Mouse (Mus musculus) heart, postnatal 10 days (tissue): ENCODE data around the gene Slc25a20. TPM values are rescaled to one million over a fixed set of nuclear protein-coding genes. Genes with fewer than 3 reads are reported as not detected.

Experiments used
- DNase-seq, 2 experiments: peaks; one replicate each; pipeline ENCODE4 v3.0.0; 2021
- intact Hi-C: fragments of 180-260 bp; cut with DNase I; formaldehyde crosslinking; loops from one replicate; pipeline ENCODE4 v1.15.1; 2025
- total RNA-seq, 2 experiments: library from RNA; stranded (reverse); gene quantifications; 2 replicates each; pipeline ENCODE4 v1.2.3; 2021

The Slc25a20 gene
- total RNA-seq, 2 experiments from 2014 or later, result 249 to 251 TPM

- DNase-seq, result no peak
- intact Hi-C loops, result no loop called here
These were observed 18.1 kb downstream of the Slc25a20 start for GRCm38 (mm10) chr9:108680026-108680425.

- DNase-seq, result no peak
- intact Hi-C loops, result no loop called here
These were observed 24.6 kb downstream of the Slc25a20 start for GRCm38 (mm10) chr9:108686475-108686887.

- intact Hi-C loops, result no loop called here
- DNase-seq, result no peak
These were observed 25.3 kb downstream of the Slc25a20 start for GRCm38 (mm10) chr9:108687181-108687580.

DNA sequence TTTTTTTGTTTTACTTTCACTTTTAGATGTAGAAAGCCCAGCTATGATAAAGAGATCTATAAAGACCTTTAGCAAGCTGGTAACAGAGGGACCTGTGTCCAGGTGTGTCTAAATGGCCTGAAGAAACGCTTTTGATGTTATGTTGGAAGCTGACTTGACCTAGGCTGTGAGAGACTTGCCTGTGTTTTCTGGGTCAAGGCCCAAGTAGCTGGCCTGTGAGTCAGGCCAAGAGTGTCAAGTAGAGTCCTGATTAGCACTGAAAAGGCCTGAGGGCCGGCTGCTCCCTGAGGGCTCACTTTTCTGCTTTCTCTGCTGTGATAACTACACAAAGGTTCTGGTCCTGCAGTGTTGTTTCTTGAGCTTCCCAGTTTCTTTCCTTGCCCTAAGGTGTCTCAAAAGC lies 25.8 kb downstream of the Slc25a20 start:
- intact Hi-C loops, result no loop called here
- DNase-seq, result no peak

DNA sequence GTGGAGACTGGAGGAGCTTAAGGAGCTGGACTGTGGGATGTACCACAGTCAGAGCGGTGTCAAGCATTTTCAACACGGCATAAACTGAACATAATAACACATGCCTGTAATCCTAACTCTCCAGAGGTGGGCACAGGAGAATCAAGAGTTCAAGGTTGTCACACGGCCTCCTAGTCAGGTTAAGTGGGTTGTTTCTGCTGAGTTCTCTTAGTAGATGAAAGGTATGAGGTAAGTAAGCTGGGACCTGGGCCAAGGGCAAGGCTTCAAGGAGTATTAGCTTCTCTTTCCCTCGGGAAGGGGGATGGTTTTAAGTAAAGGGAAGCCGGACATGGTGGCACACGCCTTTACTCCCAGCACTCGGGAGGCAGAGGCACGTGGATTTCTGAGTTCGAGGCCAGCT lies 26.6 kb downstream of the Slc25a20 start:
- intact Hi-C loops, result no loop called here
- DNase-seq, result no peak

- DNase-seq, result no peak
- intact Hi-C loops, result no loop called here
These were observed 27.2 kb downstream of the Slc25a20 start, which contains the start of gene Prkar2a for GRCm38 (mm10) chr9:108689106-108689505. Prkar2a (plus strand) TSS chr9:108689314.

- intact Hi-C loops, result no loop called here
- no peak for DNase-seq
These were observed 28.1 kb downstream of the Slc25a20 start for GRCm38 (mm10) chr9:108689993-108690392.

- no peak for DNase-seq
- intact Hi-C loops, result no loop called here
These were observed 29.0 kb downstream of the Slc25a20 start for GRCm38 (mm10) chr9:108690914-108691313.

- peak in 1 of 2 experiments; percentile 20 for DNase-seq
- intact Hi-C loops, result no loop called here
These were observed 29.5 kb downstream of the Slc25a20 start for GRCm38 (mm10) chr9:108691371-108691770.

DNA sequence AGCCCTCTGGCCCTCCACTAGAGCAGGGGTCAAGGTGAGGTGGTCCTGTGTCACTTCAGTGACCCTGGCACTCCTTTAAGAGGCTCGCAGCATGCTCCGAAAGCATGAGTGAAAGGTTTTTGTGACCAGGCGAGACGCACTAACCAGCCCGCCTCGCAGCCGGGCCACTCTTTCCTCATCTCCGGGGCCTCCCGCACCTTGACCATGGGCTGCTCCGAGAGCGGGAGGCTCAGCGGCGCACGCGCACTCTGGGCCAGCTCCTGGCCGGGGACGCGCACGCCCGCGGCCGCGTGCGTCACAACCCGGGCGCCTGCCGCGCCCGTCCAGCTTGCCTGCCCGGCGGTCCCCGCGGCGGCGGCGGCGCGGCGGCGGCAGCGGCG lies 29.9 kb downstream of the Slc25a20 start:
- intact Hi-C loops, result no loop called here
- DNase-seq, result peak; percentile 89 to 92

GRCm38 (mm10) chr9:108692226-108693041 lies 30.5 kb downstream of the Slc25a20 start:
- DNase-seq, result peak; percentile 70 to 78
- intact Hi-C loops, result no loop called here

DNA sequence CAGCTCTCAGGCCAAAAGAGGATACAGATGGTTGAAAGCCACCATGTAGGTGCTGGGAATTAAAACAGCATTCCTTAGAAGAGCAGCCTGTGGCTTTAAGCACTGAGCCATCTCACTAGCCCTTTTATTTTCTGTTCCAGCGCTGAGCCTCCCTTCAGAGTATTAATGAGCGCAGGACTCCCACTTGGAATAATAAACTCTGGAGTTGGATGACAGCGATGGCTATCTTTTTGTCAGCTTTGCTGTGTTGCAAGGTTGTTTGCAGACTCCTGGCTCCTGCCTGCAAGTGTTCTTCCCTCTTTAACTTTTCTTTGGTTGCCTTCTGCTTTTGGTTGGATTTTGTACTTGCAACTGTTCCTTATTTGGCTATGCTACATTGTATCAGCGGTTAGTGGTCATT lies 32.1 kb downstream of the Slc25a20 start:
- no peak for DNase-seq
- intact Hi-C loops, result no loop called here

- intact Hi-C loops, result no loop called here
- no peak for DNase-seq
These were observed 32.6 kb downstream of the Slc25a20 start for GRCm38 (mm10) chr9:108694533-108694932.

DNA sequence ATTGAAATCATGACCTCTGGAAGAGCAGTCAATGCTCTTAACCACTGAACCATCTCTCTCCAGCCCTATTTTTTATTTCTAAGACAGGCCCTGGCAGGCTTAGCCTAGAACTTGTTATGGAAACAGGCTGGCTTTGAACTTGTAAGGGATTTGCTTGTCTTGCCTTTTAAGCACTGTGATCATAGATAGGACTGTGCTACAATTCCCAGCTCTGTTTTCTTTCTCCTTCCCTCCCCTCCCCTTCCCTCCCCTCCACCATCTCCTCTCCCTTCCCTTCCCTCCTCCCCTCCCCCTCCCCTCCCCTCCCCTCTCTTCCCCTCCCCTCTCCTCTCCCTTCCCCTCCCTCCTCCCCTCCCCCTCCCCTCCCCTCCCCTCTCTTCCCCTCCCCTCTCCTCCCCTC lies 40.6 kb downstream of the Slc25a20 start:
- no peak for DNase-seq
- intact Hi-C loops, result no loop called here

DNA sequence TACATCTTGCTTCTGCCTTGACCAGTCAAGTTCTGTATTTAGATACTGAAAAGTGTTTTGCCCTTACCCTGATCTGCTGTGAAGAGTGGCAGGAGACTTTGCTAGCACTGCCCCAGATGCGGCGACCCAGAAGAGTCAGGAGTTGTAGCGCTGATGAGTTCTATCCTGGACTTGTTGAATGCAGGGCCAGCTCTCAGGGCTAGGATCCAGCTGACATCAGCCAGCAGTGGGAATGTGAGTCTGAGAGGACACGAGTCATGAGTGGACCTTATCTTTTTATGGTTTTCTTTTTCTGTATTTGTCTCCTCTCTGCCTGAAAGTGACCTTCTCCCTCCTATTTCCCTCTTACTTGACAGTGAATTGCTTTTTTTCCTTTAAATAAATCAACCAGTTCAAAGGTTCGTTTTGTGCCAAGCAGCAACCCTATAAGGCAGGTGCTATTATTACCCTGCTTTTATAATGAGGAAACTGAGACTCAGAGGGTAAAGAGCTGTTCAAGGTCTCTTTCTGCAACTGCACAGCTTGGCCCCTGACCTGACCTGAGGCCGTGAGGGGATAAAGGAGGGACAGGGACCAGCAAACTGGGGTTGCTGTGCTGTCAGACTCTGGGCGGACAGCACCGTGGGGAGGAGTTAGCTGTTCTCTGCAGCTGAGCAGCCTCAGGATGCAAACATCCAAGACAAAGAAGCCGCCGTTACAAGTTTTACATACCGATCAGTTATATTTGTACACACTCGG lies 41.7 kb downstream of the Slc25a20 start:
- DNase-seq, result peak; percentile 58 to 69
- intact Hi-C loops, result no loop called here

DNA sequence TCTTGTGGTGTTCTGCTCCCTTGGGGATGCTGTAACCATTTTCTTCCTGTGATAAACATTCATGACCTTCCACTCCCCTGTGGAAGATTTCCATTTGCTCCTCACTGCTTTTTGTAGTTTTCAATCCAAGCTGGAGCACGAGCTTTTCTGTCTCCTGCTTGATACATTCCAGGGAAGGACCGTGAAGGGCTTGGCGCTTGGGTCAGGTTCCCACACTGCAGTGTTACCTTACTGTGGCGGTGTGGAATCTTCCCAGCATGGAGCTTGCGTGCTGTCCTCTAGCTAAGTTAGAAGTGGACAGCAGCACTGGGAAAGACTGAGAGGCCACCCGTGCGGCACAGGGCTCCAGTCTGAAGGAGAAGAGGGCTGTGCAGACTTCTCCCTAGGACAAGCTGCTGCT lies 42.7 kb downstream of the Slc25a20 start:
- peak; percentile 24 to 28 for DNase-seq
- intact Hi-C loops, result no loop called here

DNA sequence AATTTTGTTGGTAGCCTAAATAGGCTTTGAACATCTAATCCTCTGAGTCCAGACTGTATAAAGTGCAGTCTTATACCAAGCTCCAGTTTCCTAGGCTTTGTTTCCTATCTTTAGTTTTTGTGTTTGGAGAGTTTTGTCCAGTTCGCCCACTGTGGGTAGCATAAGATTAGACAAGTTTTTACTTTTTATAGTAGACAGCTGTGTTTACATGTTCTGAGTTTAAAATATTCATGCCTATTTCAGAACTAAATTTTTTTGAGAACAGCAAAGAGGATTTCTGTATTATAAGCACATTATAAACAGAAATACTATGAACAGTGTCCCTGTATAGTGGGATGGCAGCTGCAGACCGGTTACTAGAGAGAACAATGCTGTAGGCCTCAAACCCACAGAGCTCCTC lies 45.3 kb downstream of the Slc25a20 start:
- intact Hi-C loops, result no loop called here
- no peak for DNase-seq

DNA sequence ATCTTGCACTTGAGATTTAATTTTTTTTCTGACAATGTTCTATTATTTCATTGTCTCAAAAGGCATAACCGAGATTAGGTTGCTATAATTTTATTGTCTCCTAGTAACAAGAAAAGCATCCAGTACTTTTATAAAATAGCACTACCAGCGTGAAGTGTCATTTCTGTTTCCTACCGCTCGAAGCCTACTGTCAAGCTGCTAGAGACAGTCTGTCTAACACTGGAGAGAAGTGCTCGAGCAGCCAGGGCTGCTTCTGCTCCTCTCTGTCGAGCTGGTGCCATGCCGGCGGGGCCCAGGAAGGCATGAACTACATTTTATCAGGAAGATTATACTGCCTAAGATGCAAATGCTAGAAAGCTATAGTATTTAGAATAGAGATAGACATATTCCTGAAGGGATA lies 46.9 kb downstream of the Slc25a20 start:
- DNase-seq, result no peak

DNA sequence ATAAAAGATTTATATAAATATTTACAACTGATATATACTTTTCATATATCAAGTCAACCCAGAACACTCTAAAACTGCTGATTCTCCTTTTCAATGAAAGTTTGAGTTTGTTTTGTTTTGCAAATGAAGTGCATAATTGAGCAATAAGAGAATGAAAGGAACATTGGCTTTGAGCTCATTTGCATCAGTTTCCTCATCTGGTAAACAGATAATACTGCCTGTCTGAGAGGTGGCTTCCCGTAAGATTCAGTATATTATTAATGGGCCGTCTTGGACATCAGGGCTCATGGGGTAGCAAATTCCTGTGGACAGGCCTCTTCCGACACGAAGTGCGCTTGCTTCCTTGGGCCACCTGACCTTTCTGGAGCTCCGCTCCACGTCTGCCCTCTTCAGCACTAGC lies 48.9 kb downstream of the Slc25a20 start:
- intact Hi-C loops, result no loop called here
- no peak for DNase-seq

More for the DNA sequence above, 46.9 kb downstream of the Slc25a20 start:
- intact Hi-C loops, result no loop called here

DNA sequence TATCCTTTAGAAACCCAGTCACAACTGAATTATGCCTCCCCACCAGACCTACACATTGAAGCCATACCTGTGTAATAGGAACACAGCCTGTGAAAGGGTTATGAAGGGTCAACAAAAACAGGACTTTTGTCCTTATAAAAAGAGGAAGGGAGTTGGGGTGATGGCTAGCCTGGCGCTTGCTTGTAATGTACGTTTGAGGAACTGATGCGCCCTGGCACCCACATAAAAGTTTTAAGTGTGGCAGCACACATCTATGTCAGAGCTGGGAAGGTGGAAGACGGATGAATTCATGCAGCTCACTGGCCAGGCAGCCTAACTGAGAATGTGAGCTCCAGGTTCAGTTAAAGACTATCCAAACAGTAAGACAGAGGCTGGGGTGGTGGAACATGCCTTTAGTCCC lies 54.3 kb downstream of the Slc25a20 start:
- intact Hi-C loops, result no loop called here
- no peak for DNase-seq

- intact Hi-C loops, result no loop called here
- DNase-seq, result no peak
These were observed 61.9 kb downstream of the Slc25a20 start for GRCm38 (mm10) chr9:108723751-108724150.

DNA sequence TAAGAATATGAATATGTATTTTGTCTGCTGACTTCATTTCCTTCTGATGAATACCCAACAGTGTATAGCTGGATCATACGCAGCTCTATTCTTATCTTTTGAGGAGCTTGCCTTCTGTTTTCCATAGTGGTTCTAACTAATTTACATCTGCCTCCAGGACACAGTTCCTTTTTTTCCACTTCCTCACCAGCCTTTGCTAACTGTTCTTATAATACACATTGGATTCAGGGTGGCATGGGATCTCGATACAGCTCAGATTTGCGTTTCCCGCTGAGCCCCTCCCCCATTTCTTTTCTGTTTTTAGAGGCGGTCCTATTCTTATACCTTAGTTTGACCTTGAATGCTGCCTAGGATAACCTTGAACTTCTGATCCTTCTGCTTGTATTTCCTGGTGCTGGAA lies 64.2 kb downstream of the Slc25a20 start:
- DNase-seq, result no peak
- intact Hi-C loops, result no loop called here
